Mouse (Mus musculus): ENCODE measurements at regions not wholly inside any gene's neighbourhood (a gene's known extent, or its start where the extent isn't known, plus 50 kb on each side); places are given as distances from the start of the nearest gene placed in this dataset.

DNA sequence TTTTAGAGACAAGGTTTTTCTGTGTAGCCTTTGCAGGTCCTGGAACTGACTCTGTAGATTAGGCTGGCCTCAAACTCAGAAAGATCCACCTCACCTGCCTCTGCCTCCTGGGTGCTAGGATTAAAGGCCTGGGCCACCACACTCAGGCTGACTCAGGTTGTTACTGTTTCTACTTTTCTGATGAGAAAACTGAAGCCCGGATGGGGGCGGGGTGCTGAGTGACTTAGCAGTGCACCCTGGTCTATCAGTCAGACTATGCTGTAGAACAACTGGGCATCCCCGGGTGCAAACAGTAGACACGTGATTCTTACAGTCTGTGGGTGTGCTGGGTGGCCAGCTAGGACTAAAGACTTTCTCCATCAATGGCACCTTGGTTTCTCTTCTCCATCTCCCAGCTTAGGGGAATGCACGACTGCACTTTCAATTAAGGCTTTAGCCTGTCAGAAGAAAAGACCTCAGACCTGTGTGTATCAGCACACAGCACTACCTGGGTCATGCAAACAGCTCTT, 55.1 kb upstream of the Lrp8 start:
- Histone ChIP-seq H3K4me3 (ENCODE audit: low read depth, low read length) (no peak overlapping the region), H3K4me1 (replicated peaks; ENCODE audit: control insufficient read depth, insufficient read depth) (no peaks in the 10 kb centered on the region), H3K9me3 (ENCODE audit: control insufficient read depth, low read length) (no peaks in the 10 kb centered on the region), H3K27ac (replicated peaks) (no peak overlapping the region), H3K36me3 (ENCODE audit: control insufficient read depth, insufficient read depth, low read length) (no peaks in the 10 kb centered on the region), H3K27me3 (ENCODE audit: control insufficient read depth, insufficient read depth, low read length) (no peaks in the 10 kb centered on the region), H3K9ac (ENCODE audit: low read length) (no peak overlapping the region), H3K4me2 (replicated peaks; ENCODE audit: low read depth) (no peak overlapping the region)
- ATAC-seq (ENCODE audit: low FRiP score, low TSS enrichment) (no peak), DNase-seq (ENCODE audit: low spot score) (no peak)
- WGBS = 79% methylated on average over 5 of the region's 5 CpGs
- no peak for TF ChIP-seq CTCF (IDR thresholded peaks at IDR 0.05; ENCODE audit: low read depth)
- TF ChIP-seq EP300 (optimal IDR thresholded peaks at IDR 0.05) = no peak

DNA sequence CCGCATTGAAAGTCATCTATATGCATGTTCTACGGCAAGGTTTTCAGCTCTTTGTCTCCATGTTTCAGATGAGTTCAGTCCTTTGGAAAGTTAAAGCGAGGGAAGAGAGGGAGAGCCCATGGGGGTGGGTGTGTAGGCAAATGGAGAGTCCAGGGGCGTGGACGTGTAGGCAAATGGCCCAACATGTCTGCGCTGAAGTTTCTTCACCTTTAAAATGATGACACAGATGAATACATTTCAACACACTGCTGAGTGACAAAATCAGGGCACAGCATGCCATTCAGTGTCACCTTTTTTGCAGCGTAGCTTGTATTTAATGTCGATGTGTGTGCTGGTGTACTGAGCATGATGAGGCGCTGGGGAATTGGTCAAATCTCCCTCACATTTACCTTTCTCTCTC, 54.6 kb upstream of the Lrp8 start:
- no peak for ATAC-seq (ENCODE audit: low FRiP score, low TSS enrichment)
- DNase-seq (ENCODE audit: low spot score) = no peak
- no peak overlapping the region for H3K9ac ChIP-seq (ENCODE audit: low read length)
- no peak overlapping the region for H3K4me2 ChIP-seq (replicated peaks; ENCODE audit: low read depth)
- 88% methylated on average over 9 of the region's 9 CpGs for WGBS
- no peak overlapping the region for H3K27ac ChIP-seq (replicated peaks)
- no peaks in the 10 kb centered on the region for H3K27me3 ChIP-seq (ENCODE audit: control insufficient read depth, insufficient read depth, low read length)
- no peaks in the 10 kb centered on the region for H3K4me1 ChIP-seq (replicated peaks; ENCODE audit: control insufficient read depth, insufficient read depth)
- H3K9me3 ChIP-seq (ENCODE audit: control insufficient read depth, low read length) = no peaks in the 10 kb centered on the region
- TF ChIP-seq CTCF (IDR thresholded peaks at IDR 0.05; ENCODE audit: low read depth) (no peak), EP300 (optimal IDR thresholded peaks at IDR 0.05) (no peak)
- no peaks in the 10 kb centered on the region for H3K36me3 ChIP-seq (ENCODE audit: control insufficient read depth, insufficient read depth, low read length)
- no peak overlapping the region for H3K4me3 ChIP-seq (ENCODE audit: low read depth, low read length)

DNA sequence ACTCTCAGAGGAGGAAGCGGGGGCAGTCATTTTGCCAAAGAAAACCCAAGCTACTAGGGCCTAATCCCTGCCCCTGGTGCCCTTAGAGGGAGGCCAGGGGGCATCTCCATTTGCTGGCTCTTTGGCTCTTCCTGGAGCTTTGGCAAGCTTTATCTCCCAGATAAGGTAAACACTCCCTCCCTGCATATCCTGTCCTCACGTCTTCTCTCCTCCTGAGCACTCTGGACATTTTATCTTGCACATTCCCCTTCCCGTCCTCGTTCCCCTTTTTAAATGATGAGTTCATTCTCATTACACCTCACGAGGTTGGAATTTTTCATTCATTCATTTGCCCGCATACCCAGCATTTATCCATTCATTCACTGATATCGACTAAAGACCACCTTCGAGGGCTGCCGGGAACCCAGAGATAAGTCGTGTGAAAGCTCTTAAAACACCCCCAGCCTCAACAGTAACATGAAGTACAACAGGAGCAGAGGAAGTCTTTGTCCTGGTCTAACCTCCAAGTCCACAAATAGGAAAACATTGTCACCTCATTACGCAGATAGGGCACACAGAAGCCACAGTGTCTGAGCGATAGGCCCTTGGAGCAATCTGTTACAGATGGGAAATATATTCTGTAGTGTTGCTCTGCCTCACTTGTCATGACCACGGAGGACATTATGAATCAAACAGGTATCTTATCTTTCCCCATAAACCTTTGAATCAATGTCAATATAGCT, 54.0 kb upstream of the Lrp8 start:
- Histone ChIP-seq H3K27me3 (ENCODE audit: control insufficient read depth, insufficient read depth, low read length) (no peaks in the 10 kb centered on the region), H3K4me1 (replicated peaks; ENCODE audit: control insufficient read depth, insufficient read depth) (no peaks in the 10 kb centered on the region), H3K4me3 (ENCODE audit: low read depth, low read length) (no peak overlapping the region), H3K36me3 (ENCODE audit: control insufficient read depth, insufficient read depth, low read length) (no peaks in the 10 kb centered on the region), H3K4me2 (replicated peaks; ENCODE audit: low read depth) (no peak overlapping the region), H3K27ac (replicated peaks) (no peak overlapping the region), H3K9me3 (ENCODE audit: control insufficient read depth, low read length) (no peaks in the 10 kb centered on the region), H3K9ac (ENCODE audit: low read length) (no peak overlapping the region)
- WGBS = 44% methylated on average over 13 of the region's 13 CpGs
- no peak for ATAC-seq (ENCODE audit: low FRiP score, low TSS enrichment)
- DNase-seq (ENCODE audit: low spot score) = no peak
- TF ChIP-seq CTCF (IDR thresholded peaks at IDR 0.05; ENCODE audit: low read depth) (no peak), EP300 (optimal IDR thresholded peaks at IDR 0.05) (no peak)

DNA sequence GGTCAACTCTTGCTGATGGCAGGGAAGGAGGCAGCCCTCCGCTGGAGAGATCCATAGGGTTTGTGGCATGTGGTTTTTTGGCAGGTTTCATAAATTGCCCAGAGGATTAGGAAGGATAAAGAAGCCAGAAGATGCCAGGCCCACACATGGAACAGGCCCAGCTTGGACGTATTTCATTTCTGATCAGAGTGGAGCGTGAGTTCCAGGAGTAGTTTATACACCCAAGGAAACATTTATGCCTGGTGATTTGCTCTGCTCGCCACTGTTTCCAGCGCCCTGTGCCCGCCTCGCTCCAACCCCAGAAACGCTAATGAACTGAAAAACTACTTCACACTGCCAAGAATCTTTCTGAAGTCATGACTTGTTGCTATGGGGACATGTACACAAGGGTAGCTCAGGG, 53.0 kb upstream of the Lrp8 start:
- H3K9me3 ChIP-seq (ENCODE audit: control insufficient read depth, low read length) = no peaks in the 10 kb centered on the region
- no peaks in the 10 kb centered on the region for H3K36me3 ChIP-seq (ENCODE audit: control insufficient read depth, insufficient read depth, low read length)
- no peaks in the 10 kb centered on the region for H3K27me3 ChIP-seq (ENCODE audit: control insufficient read depth, insufficient read depth, low read length)
- 55% methylated on average over 8 of the region's 8 CpGs for WGBS
- no peak for DNase-seq (ENCODE audit: low spot score)
- no peak overlapping the region for H3K4me3 ChIP-seq (ENCODE audit: low read depth, low read length)
- H3K9ac ChIP-seq (ENCODE audit: low read length) = no peak overlapping the region
- no peak overlapping the region for H3K4me2 ChIP-seq (replicated peaks; ENCODE audit: low read depth)
- ATAC-seq (ENCODE audit: low FRiP score, low TSS enrichment) = no peak
- no peak for TF ChIP-seq CTCF (IDR thresholded peaks at IDR 0.05; ENCODE audit: low read depth)
- TF ChIP-seq EP300 (optimal IDR thresholded peaks at IDR 0.05) = no peak
- no peak overlapping the region for H3K27ac ChIP-seq (replicated peaks)
- no peaks in the 10 kb centered on the region for H3K4me1 ChIP-seq (replicated peaks; ENCODE audit: control insufficient read depth, insufficient read depth)

DNA sequence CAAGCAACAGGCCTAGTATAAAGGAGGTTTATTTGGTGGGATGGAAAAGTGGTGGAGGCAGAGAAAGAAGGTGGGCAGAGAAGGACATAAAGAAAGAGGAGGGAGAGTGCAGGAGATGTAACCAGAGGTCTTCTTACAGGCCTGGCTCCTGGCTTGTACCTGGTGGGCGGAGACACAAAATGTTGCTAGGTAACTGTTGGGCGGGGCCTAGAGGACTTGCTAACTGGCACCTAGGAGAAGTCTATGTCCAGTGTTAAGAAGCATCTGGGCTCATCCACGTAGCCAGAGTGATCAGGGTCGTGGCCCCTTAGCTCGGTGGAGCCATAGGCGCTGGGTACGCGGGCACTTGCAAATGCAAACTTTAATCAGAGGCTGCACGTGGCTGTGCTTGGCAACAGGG, 52.0 kb upstream of the Lrp8 start:
- WGBS = 63% methylated on average over 9 of the region's 9 CpGs
- no peak overlapping the region for H3K4me3 ChIP-seq (ENCODE audit: low read depth, low read length)
- H3K9ac ChIP-seq (ENCODE audit: low read length) = no peak overlapping the region
- H3K9me3 ChIP-seq (ENCODE audit: control insufficient read depth, low read length) = no peaks in the 10 kb centered on the region
- no peaks in the 10 kb centered on the region for H3K36me3 ChIP-seq (ENCODE audit: control insufficient read depth, insufficient read depth, low read length)
- ATAC-seq (ENCODE audit: low FRiP score, low TSS enrichment) = 0 out of 2 replicates have a peak, but pooled peaks have one; percentile 40
- no peaks in the 10 kb centered on the region for H3K27me3 ChIP-seq (ENCODE audit: control insufficient read depth, insufficient read depth, low read length)
- no peak overlapping the region for H3K4me2 ChIP-seq (replicated peaks; ENCODE audit: low read depth)
- no peak overlapping the region for H3K27ac ChIP-seq (replicated peaks)
- no peak for DNase-seq (ENCODE audit: low spot score)
- TF ChIP-seq EP300 (optimal IDR thresholded peaks at IDR 0.05) = no peak
- TF ChIP-seq CTCF (IDR thresholded peaks at IDR 0.05; ENCODE audit: low read depth) = no peak
- H3K4me1 ChIP-seq (replicated peaks; ENCODE audit: control insufficient read depth, insufficient read depth) = no peaks in the 10 kb centered on the region

Measured in stomach, postnatal 0 days (tissue).